Mouse (Mus musculus) G1E (cell line): ENCODE measurements around the gene Npc2.

Experiments
- CTCF ChIP-seq: IDR thresholded peaks from 2 replicates; pipeline ENCODE4 v1.5.1; 2012; ENCODE audit warnings: low read depth, low read length, inconsistent platforms, mixed read lengths
- GATA1 ChIP-seq: IDR thresholded peaks from 2 replicates; pipeline ENCODE4 v1.6.1; 2012; ENCODE audit warnings: borderline replicate concordance, low read length, inconsistent platforms, mixed read lengths
- GATA2 ChIP-seq: IDR thresholded peaks from 2 replicates; pipeline ENCODE4 v1.6.1; 2012; ENCODE audit warnings: low read depth, low read length, inconsistent platforms, borderline replicate concordance
- POLR2AphosphoS5 ChIP-seq: IDR thresholded peaks from 2 replicates; pipeline ENCODE4 v1.6.1; 2012; ENCODE audit warnings: low read depth, low read length, inconsistent platforms; ENCODE audit not compliant: insufficient replicate concordance
- TAL1 ChIP-seq: conservative IDR thresholded peaks from 2 replicates; pipeline ENCODE4 v1.6.1; 2012; ENCODE audit warnings: low read depth, low read length, inconsistent platforms, mixed read lengths

DNA sequence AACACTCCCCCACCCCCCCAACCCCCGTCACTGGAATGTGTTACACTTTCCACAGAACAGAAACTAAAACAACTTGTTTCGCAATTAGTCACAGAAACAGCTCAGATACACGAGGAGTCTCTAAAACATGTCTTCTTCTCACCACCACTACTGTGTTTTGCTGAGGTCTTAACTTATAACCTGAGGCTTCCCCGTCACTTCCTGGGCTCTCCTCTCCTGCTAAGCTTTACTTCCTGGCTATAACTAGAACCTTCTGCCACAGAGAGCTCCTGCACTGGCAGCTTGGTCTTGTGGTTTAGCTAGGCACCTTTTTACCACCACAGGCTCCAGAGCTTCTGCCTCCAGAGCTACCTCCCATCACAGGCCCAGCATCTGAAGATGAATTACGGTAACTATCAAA, 10.4 kb downstream of the Npc2 start:
- TF ChIP-seq TAL1 (no peak), CTCF (no peak), POLR2AphosphoS5 (no peak), GATA1 (no peak), GATA2 (no peak)
